Mouse (Mus musculus) CH12.LX (cell line): Measurements from ENCODE around the gene Btbd9.

Source experiments
- BHLHE40 ChIP-seq: IDR thresholded peaks from 2 replicates; pipeline ENCODE4 v1.6.1; 2011; ENCODE audit warnings: mild to moderate bottlenecking, low read depth, low read length, improper control_type of control experiment
- CTCF ChIP-seq, 2 experiments: IDR thresholded peaks in 1 of 2; conservative IDR thresholded peaks in 1 of 2; 2 replicates each; pipeline ENCODE4 v1.5.1; 2011 to 2012; ENCODE audit warnings: low read depth in 2 of 2, low read length in 2 of 2, improper control_type of control experiment in 1 of 2, inconsistent platforms in 1 of 2, mild to moderate bottlenecking in 1 of 2, moderate library complexity in 1 of 2
- E2F4 ChIP-seq: IDR thresholded peaks from 2 replicates; pipeline ENCODE4 v1.6.1; 2011; ENCODE audit warnings: low read depth, low read length, improper control_type of control experiment; ENCODE audit not compliant: insufficient replicate concordance
- ELF1 ChIP-seq: IDR thresholded peaks from 2 replicates; pipeline ENCODE4 v1.6.1; 2014; ENCODE audit warnings: low read depth, mild to moderate bottlenecking, inconsistent platforms, low read length, improper control_type of control experiment
- MAFK ChIP-seq: IDR thresholded peaks from 2 replicates; pipeline ENCODE4 v1.6.1; 2011; ENCODE audit warnings: low read length, improper control_type of control experiment; ENCODE audit not compliant: insufficient replicate concordance
- MXI1 ChIP-seq: IDR thresholded peaks from 2 replicates; pipeline ENCODE4 v1.6.1; 2011; ENCODE audit warnings: mild to moderate bottlenecking, low read depth, low read length, improper control_type of control experiment
- NRF1 ChIP-seq: IDR thresholded peaks from 2 replicates; pipeline ENCODE4 v1.6.1; 2014; ENCODE audit warnings: low read depth, mild to moderate bottlenecking, inconsistent platforms, low read length, improper control_type of control experiment, moderate library complexity
- POLR2A ChIP-seq: IDR thresholded peaks from 2 replicates; pipeline ENCODE4 v1.6.1; 2011; ENCODE audit warnings: low read depth, mild to moderate bottlenecking, improper control_type of control experiment, low read length
- POLR2AphosphoS2 ChIP-seq: IDR thresholded peaks from 2 replicates; pipeline ENCODE4 v1.6.1; 2011; ENCODE audit warnings: low read depth, low read length, improper control_type of control experiment
- RAD21 ChIP-seq: IDR thresholded peaks from 2 replicates; pipeline ENCODE4 v1.6.1; 2011; ENCODE audit warnings: low read depth, mild to moderate bottlenecking, low read length, improper control_type of control experiment, moderate library complexity
- SIN3A ChIP-seq: IDR thresholded peaks from 2 replicates; pipeline ENCODE4 v1.6.1; 2012; ENCODE audit warnings: low read length, improper control_type of control experiment, inconsistent platforms
- TBP ChIP-seq: conservative IDR thresholded peaks from 2 replicates; pipeline ENCODE4 v1.6.1; 2011; ENCODE audit warnings: low read depth, low read length, improper control_type of control experiment
- TCF12 ChIP-seq: IDR thresholded peaks from 2 replicates; pipeline ENCODE4 v1.6.1; 2014; ENCODE audit warnings: low read depth, mild to moderate bottlenecking, inconsistent platforms, low read length, improper control_type of control experiment
- ZNF384 ChIP-seq: IDR thresholded peaks from 2 replicates; pipeline ENCODE4 v1.6.1; 2012; ENCODE audit warnings: low read depth, low read length, improper control_type of control experiment, inconsistent platforms

- TF ChIP-seq TCF12 (no peak), ELF1 (no peak), POLR2AphosphoS2 (no peak), CTCF (conservative IDR thresholded peaks at IDR 0.05 in 1 of 2, IDR thresholded peaks at IDR 0.05 in 1 of 2; ENCODE audit: low read depth in 2 of 2, low read length in 2 of 2) (no peak), POLR2A (no peak), TBP (no peak), RAD21 (no peak), MXI1 (no peak), SIN3A (no peak), NRF1 (no peak), E2F4 (no peak), BHLHE40 (no peak), MAFK (no peak), ZNF384 (no peak)
Measured at GRCm38 (mm10) chr17:30470286-30470685, 106.0 kb downstream of the Btbd9 start.
